Mouse (Mus musculus): ENCODE results near the gene Glrx5. TPM values are rescaled to one million over a fixed set of nuclear protein-coding genes. Genes with fewer than 3 reads are reported as not detected.

Gene Glrx5
- polyA plus RNA-seq, 1 experiment from 2014 or later = 184 TPM

DNA sequence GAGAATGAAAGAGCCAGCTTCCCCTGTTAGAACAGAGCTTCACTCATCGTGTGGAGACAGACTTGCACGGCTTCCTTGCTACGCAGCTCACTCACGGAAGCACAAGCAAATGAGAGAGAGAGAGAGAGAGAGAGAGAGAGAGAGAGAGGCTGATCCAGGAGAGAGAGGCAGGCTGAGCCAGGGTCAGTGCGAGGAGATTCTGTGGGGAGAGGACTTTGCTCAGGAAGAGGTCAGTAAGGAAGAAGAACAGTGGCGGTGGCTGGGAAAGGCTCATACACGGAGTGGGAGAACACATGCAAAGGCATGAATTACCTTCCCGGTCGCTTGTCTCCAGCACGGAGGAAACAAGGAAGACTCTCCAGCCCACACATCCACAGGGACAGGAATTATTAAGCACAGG lies 35.3 kb upstream of the Glrx5 start:
- Histone ChIP-seq H3K27ac (no peak overlapping the region), H3K9ac (no peak overlapping the region), H3K4me1 (no peaks in the 10 kb centered on the region), H3K36me3 (no peaks in the 10 kb centered on the region), H3K4me3 (no peak overlapping the region), H3K27me3 (replicated peaks) (no peaks in the 10 kb centered on the region), H3K9me3 (no peaks in the 10 kb centered on the region), H3K4me2 (replicated peaks) (no peak overlapping the region)
- ATAC-seq (ENCODE audit: low FRiP score, low read depth) = no peak
- 91% methylated on average over 10 of the region's 10 CpGs for WGBS

- H3K27me3 ChIP-seq (replicated peaks) = no peaks in the 10 kb centered on the region
- H3K9me3 ChIP-seq = no peaks in the 10 kb centered on the region
- ATAC-seq (ENCODE audit: low FRiP score, low read depth) = no peak
- H3K4me3 ChIP-seq = no peak overlapping the region
- H3K4me1 ChIP-seq = peaks cover 1% of the 10 kb centered on the region; the same call in 1 of the 2 replicates
- H3K4me2 ChIP-seq (replicated peaks) = no peak overlapping the region
- H3K36me3 ChIP-seq = no peaks in the 10 kb centered on the region
- H3K27ac ChIP-seq = no peak overlapping the region
- no peak overlapping the region for H3K9ac ChIP-seq
- 90% methylated on average over 10 of the region's 10 CpGs for WGBS
Observed at GRCm38 (mm10) chr12:104997641-104998293, 34.7 kb upstream of the Glrx5 start.

DNA sequence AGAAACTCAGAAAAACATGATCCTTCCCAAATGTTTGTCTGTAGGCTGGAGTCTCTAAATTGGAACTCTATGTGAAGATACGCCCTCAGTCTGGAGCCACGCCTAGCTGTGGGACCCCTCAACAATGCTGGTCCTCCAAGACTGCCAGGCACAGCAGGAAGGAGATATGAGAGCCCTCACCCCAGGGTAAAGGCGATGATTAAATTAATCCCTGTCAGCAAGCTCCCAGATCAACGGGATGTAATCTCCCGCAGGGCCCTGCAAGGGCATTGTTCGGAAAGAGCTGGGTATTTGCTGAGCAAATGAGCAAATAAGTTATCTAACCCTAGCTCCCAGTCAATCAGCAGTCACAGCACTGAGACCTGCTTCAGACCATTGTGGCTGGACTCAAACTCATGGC lies 33.9 kb upstream of the Glrx5 start:
- no peaks in the 10 kb centered on the region for H3K9me3 ChIP-seq
- no peak overlapping the region for H3K27ac ChIP-seq
- no peak for ATAC-seq (ENCODE audit: low FRiP score, low read depth)
- no peak overlapping the region for H3K9ac ChIP-seq
- 77% methylated on average over 6 of the region's 6 CpGs for WGBS
- no peak overlapping the region for H3K4me3 ChIP-seq
- no peaks in the 10 kb centered on the region for H3K36me3 ChIP-seq
- no peaks in the 10 kb centered on the region for H3K27me3 ChIP-seq (replicated peaks)
- no peak overlapping the region for H3K4me2 ChIP-seq (replicated peaks)
- peaks cover 6% of the 10 kb centered on the region; the same call in 1 of the 2 replicates for H3K4me1 ChIP-seq

DNA sequence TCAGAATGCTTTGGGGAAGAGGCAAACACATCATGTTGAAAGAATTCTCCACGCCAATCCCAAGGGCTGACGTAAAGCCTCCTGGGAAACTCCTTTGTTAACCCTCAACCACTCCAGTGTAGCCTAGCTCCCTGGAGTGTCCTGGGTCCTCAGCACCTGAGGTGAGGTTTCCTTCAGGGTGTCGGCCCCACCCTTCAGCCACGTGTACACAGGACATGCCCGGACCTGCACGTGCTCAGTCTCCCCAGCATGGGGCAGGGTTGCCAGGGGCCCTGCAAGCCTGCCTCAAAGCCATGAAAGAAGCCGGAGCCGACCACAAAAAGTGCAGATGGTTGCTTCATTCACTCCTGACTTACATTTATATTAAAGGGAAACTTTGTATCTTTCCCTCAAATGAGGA lies 33.3 kb upstream of the Glrx5 start:
- ATAC-seq (ENCODE audit: low FRiP score, low read depth) = no peak
- H3K27ac ChIP-seq = no peak overlapping the region
- no peak overlapping the region for H3K9ac ChIP-seq
- no peaks in the 10 kb centered on the region for H3K27me3 ChIP-seq (replicated peaks)
- 66% methylated on average over 8 of the region's 8 CpGs for WGBS
- no peaks in the 10 kb centered on the region for H3K36me3 ChIP-seq
- no peaks in the 10 kb centered on the region for H3K9me3 ChIP-seq
- H3K4me2 ChIP-seq (replicated peaks) = no peak overlapping the region
- peaks cover 6% of the 10 kb centered on the region; the same call in 1 of the 2 replicates for H3K4me1 ChIP-seq
- H3K4me3 ChIP-seq = no peak overlapping the region

DNA sequence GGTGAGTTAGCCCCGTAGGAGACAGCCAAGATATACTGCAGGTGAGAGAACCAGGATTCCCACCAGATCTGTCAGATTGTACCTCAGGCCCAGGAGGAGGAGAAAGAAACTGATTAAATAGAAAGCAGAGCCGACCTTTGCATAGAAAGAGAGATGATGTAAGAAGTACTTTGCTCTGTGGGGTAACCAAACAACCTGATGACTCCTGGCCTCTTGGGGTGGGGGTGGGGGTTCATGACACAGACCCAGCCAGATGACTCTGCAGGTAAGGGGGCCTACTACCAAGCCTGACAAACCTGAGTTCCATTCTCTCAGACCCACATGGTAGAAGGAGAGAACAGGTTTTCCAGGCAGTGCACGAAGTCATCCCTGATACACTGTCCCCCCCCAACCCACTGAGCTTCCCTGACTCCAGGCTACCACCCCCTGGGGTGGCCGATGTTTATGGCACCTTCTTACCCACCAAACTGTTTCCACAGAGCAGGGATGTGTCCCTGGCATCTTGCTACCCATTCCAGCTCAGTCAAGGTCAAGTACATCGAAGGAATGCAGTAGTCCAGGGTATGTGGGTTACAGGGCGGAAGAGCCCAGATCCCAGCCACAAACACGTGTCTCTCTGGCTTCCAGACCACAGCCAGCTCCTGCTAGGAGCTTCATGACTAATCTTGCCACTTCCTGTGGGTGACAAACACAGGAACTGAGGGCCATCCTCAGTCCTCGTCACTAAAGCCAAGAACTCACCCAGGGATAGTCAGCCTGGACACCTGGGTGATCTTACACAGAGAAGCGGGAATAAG lies 31.8 kb upstream of the Glrx5 start:
- Histone ChIP-seq H3K9ac (no peak overlapping the region), H3K4me1 (peaks cover 6% of the 10 kb centered on the region; the same call in 1 of the 2 replicates), H3K27ac (no peak overlapping the region), H3K9me3 (no peaks in the 10 kb centered on the region), H3K36me3 (no peaks in the 10 kb centered on the region), H3K4me2 (replicated peaks) (no peak overlapping the region), H3K4me3 (no peak overlapping the region), H3K27me3 (replicated peaks) (no peaks in the 10 kb centered on the region)
- 80% methylated on average over 9 of the region's 9 CpGs for WGBS
- ATAC-seq (ENCODE audit: low FRiP score, low read depth) = no peak

DNA sequence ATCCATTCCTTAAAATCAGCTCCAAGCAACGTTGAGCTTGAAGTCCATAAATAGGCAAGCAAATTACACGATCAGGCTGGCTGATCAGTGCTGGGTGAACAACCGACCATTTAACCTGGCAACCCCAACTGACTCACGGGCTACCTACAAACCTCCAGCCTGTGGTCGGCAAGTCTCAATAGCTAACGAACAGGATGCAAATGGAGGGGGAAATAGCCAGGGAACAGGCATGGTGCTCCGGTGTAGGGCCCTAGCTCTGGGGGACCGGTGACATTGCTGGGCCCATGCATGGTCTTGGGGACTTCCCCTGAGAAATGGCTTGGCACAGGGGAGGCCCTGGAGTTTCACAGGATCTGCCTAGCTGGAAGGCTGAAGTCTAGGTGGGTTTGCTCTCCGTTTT lies 31.2 kb upstream of the Glrx5 start:
- no peak overlapping the region for H3K9ac ChIP-seq
- no peak overlapping the region for H3K4me3 ChIP-seq
- ATAC-seq (ENCODE audit: low FRiP score, low read depth) = no peak
- 85% methylated on average over 9 of the region's 9 CpGs for WGBS
- peaks cover 6% of the 10 kb centered on the region; the same call in 1 of the 2 replicates for H3K4me1 ChIP-seq
- no peak overlapping the region for H3K4me2 ChIP-seq (replicated peaks)
- H3K9me3 ChIP-seq = no peaks in the 10 kb centered on the region
- no peaks in the 10 kb centered on the region for H3K36me3 ChIP-seq
- H3K27ac ChIP-seq = no peak overlapping the region
- no peaks in the 10 kb centered on the region for H3K27me3 ChIP-seq (replicated peaks)

DNA sequence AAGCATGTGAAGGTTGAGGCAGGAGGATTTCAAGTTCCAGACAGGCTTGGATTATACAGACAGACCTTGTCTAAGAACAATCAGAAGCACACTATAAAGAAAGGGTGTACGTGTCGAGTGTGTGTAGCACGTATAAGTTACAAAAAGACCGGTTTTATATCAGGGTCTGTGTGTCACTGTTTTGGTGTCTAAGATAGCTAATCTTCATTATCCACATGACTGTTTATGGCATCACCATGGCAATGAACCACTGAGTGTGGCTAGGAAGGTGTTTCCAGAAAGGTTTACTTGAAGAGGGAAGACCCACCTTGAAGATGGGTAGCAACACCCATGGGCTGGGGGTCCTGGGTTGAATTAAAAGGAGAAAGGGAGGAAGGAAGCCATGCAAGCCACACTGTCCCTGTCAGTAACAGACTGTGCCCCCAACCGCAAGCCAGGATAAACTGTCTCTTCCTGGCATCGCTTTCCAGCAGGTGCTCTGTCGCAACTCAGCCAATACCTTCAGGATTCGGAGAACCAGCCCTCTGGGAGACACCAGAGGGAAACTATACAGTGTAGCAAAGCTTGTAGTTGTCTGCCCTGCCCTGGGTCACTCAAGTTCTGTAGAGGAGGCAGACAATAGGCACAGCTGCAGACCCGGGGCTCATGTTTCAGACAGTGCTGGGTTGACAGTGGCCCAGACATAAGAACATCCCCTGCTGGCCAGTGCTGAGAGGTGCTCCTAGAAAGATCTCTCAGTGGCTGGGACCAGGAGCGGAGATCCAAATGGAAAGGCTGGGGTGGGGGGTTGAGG lies 30.0 kb upstream of the Glrx5 start:
- H3K36me3 ChIP-seq = no peaks in the 10 kb centered on the region
- H3K4me3 ChIP-seq = no peak overlapping the region
- no peaks in the 10 kb centered on the region for H3K9me3 ChIP-seq
- H3K4me2 ChIP-seq (replicated peaks) = no peak overlapping the region
- H3K4me1 ChIP-seq = peaks cover 6% of the 10 kb centered on the region; the same call in 1 of the 2 replicates
- no peak overlapping the region for H3K27ac ChIP-seq
- peak; percentile 58; the same call in 1 of the 2 replicates for ATAC-seq (ENCODE audit: low FRiP score, low read depth)
- peaks cover 6% of the 10 kb centered on the region for H3K27me3 ChIP-seq (replicated peaks)
- no peak overlapping the region for H3K9ac ChIP-seq
- 62% methylated on average over 10 of the region's 10 CpGs for WGBS

- Histone ChIP-seq H3K4me2 (replicated peaks) (no peak overlapping the region), H3K9ac (no peak overlapping the region), H3K9me3 (no peaks in the 10 kb centered on the region), H3K27ac (no peak overlapping the region), H3K4me1 (peaks cover 6% of the 10 kb centered on the region; the same call in 1 of the 2 replicates), H3K36me3 (no peaks in the 10 kb centered on the region), H3K27me3 (replicated peaks) (peaks cover 13% of the 10 kb centered on the region), H3K4me3 (no peak overlapping the region)
- ATAC-seq (ENCODE audit: low FRiP score, low read depth) = no peak
- WGBS = 52% methylated on average over 9 of the region's 9 CpGs
Observed at GRCm38 (mm10) chr12:105003158-105003557, 29.3 kb upstream of the Glrx5 start.

GRCm38 (mm10) chr12:105003715-105004114 lies 28.8 kb upstream of the Glrx5 start:
- peaks cover 11% of the 10 kb centered on the region for H3K4me1 ChIP-seq
- H3K36me3 ChIP-seq = no peaks in the 10 kb centered on the region
- no peak overlapping the region for H3K4me3 ChIP-seq
- WGBS = 71% methylated on average over 3 of the region's 3 CpGs
- H3K9ac ChIP-seq = no peak overlapping the region
- no peak for ATAC-seq (ENCODE audit: low FRiP score, low read depth)
- H3K27me3 ChIP-seq (replicated peaks) = peaks cover 18% of the 10 kb centered on the region
- H3K9me3 ChIP-seq = no peaks in the 10 kb centered on the region
- H3K27ac ChIP-seq = no peak overlapping the region
- H3K4me2 ChIP-seq (replicated peaks) = no peak overlapping the region

DNA sequence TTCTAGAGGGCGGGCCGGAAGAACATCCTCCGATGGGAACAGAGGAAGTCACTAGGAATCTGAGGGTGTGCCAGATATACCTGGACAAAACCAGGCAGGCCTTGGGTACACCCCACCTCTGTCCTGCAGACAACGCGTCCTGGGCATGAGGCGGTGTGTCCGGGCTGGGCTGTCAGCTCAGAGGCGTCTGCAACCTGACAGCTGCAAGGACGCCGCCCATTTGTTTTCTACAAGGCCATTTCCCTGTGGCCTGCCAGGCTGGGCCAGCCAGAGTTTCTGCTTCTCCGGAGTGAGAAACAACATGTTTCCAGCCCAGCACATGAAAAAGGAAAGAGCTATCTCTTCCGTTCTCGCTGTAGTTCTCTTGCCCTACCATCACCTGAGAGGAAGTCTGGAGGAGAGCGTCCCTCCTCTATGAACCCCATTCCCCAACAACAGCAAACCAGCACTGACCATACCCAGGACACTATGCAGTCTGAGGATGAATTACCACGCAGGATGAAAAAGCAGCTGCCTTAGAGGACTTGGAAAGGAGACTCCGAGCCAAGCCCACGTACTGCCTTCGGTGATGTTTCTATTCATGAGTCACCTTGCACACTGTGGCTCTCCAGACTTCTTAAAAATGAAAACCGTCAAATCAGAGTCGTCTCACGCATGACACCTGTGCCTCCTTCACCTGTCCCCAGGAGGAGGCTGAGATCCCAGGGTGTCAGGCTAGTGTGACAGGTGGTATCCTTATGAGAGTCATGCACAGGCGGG lies 27.4 kb upstream of the Glrx5 start:
- Histone ChIP-seq H3K27ac (no peak overlapping the region), H3K4me2 (replicated peaks) (no peak overlapping the region), H3K9ac (no peak overlapping the region), H3K27me3 (replicated peaks) (peaks cover 32% of the 10 kb centered on the region), H3K9me3 (no peaks in the 10 kb centered on the region), H3K4me3 (no peak overlapping the region), H3K36me3 (no peaks in the 10 kb centered on the region), H3K4me1 (peaks cover 25% of the 10 kb centered on the region)
- 82% methylated on average over 22 of the region's 22 CpGs for WGBS
- ATAC-seq (ENCODE audit: low FRiP score, low read depth) = no peak

GRCm38 (mm10) chr12:105005715-105005972 lies 26.8 kb upstream of the Glrx5 start:
- Histone ChIP-seq H3K4me1 (peaks cover 27% of the 10 kb centered on the region), H3K4me2 (replicated peaks) (no peak overlapping the region), H3K27ac (no peak overlapping the region), H3K27me3 (replicated peaks) (peaks cover 37% of the 10 kb centered on the region), H3K9ac (no peak overlapping the region), H3K4me3 (no peak overlapping the region), H3K36me3 (no peaks in the 10 kb centered on the region), H3K9me3 (no peaks in the 10 kb centered on the region)
- ATAC-seq (ENCODE audit: low FRiP score, low read depth) = no peak
- WGBS = 65% methylated on average over 2 of the region's 2 CpGs

DNA sequence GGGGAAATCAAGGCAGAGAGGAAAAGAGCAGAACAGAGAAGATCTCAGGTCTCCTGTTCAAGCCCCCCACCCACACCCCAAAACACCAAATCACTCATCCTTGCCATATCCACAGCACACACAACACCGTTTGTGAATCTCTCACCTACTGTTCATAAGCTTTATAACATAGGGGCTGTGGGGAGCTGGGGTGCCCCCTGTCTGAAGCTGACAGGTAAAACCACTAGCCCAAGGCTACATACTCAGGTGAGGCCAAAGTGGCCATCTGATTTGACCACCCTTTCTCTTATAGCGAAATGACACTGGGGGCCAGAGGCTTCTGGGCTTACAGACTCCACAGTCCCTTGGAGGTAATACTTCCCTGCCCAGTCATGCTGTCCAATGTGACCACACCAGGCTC lies 24.3 kb upstream of the Glrx5 start:
- Histone ChIP-seq H3K4me1 (peaks cover 22% of the 10 kb centered on the region), H3K4me3 (no peak overlapping the region), H3K36me3 (no peaks in the 10 kb centered on the region), H3K9ac (no peak overlapping the region), H3K27me3 (replicated peaks) (peaks cover 42% of the 10 kb centered on the region), H3K27ac (no peak overlapping the region), H3K9me3 (no peaks in the 10 kb centered on the region), H3K4me2 (replicated peaks) (peak overlapping the region; percentile 99; the same call in 1 of the 2 replicates)
- no peak for ATAC-seq (ENCODE audit: low FRiP score, low read depth)
- 57% methylated on average over 2 of the region's 2 CpGs for WGBS
